In genomic region chr2:160066491-160067303, GRCm38 (mm10) we compare ENCODE assay signal across 9 mouse cellular contexts.
DNase-seq lines count a peak whose midpoint lies in the region; ATAC-seq and TF ChIP-seq lines count a peak whose summit lies in the region.
"Had no signal": no experiment of that assay in that cellular context is flagged by ENCODE, and none has a peak within 500 bp of the region (broad histone marks: within the 10 kb centered on the region; RNA-seq: fewer than 3 reads in every experiment).

No protein-coding gene starts in this region.

- DNase-seq in layer of hippocampus, adult 11-12 months (ENCODE audit: low spot score) = peak; percentile 36
- DNase-seq in layer of hippocampus, adult 9-11 months = no peak
- peak; percentile 63 to 74 for DNase-seq in heart, adult 2 months
- DNase-seq in lung, postnatal 10 days = peak; percentile 82
- DNase-seq in spleen, postnatal 36 days (ENCODE audit: low spot score in 2 of 2) = no peak

- no peak overlapping the region for H3K4me2 ChIP-seq in kidney, embryonic 14.5 days (replicated peaks; ENCODE audit: low read depth, low read length)

- H3K27ac ChIP-seq in bone marrow macrophage, adult 2 months (ENCODE audit: insufficient read depth, low read depth, low read length) = peak overlapping the region; percentile 47
- H3K27ac ChIP-seq in heart, adult 2 months = peak overlapping the region; percentile 78
- no peak overlapping the region for H3K27ac ChIP-seq in kidney, embryonic 14.5 days (ENCODE audit: low read depth, low read length)

- no peak for TF ChIP-seq POLR2A in bone marrow macrophage, adult 2 months (IDR thresholded peaks at IDR 0.05; ENCODE audit: borderline replicate concordance, low read depth, low read length)
- no peak for TF ChIP-seq POLR2A in heart, adult 2 months (IDR thresholded peaks at IDR 0.05; ENCODE audit: insufficient read depth, low read depth, low read length)

- peak; percentile 55; the same call in 1 of the 2 replicates for ATAC-seq in kidney, embryonic 14.5 days (ENCODE audit: low FRiP score, low TSS enrichment)
- ATAC-seq in CD4-positive, CD25-positive, alpha-beta regulatory T cell, adult 4 months = no peak

- no peak overlapping the region for H3K9ac ChIP-seq in heart, adult 2 months (ENCODE audit: low read depth, low read length)
- no peak overlapping the region for H3K9ac ChIP-seq in kidney, embryonic 14.5 days (ENCODE audit: low read depth, low read length)

- 9% methylated on average over 6 of the region's 6 CpGs for WGBS in heart, adult 2 months
- 22% methylated on average over 6 of the region's 6 CpGs for WGBS in kidney, embryonic 14.5 days

- no peak for TF ChIP-seq EP300 in heart, adult 2 months (IDR thresholded peaks at IDR 0.05; ENCODE audit: insufficient read depth, low read depth, low read length)

- no peak overlapping the region for H3K4me3 ChIP-seq in bone marrow macrophage, adult 2 months (ENCODE audit: insufficient read depth, low read length)
- no peak overlapping the region for H3K4me3 ChIP-seq in heart, adult 2 months
- H3K4me3 ChIP-seq in kidney, embryonic 14.5 days (ENCODE audit: low read length) = no peak overlapping the region
- H3K4me3 ChIP-seq: megakaryocyte, embryonic 14.5 days had no signal

- intact Hi-C loops in heart, adult 2 months (cut with DNase I) = no loop called here

- H3K27me3 ChIP-seq in heart, adult 2 months (ENCODE audit: control insufficient read depth, insufficient read depth, low read length) = no peaks in the 10 kb centered on the region
- H3K27me3 ChIP-seq in kidney, embryonic 14.5 days (ENCODE audit: control insufficient read depth, insufficient read depth, low read length) = no peaks in the 10 kb centered on the region
- H3K27me3 ChIP-seq: megakaryocyte, embryonic 14.5 days had no signal

- no peaks in the 10 kb centered on the region for H3K9me3 ChIP-seq in kidney, embryonic 14.5 days (ENCODE audit: control insufficient read depth, low read length)

- H3K79me2 ChIP-seq in heart, adult 2 months (replicated peaks; ENCODE audit: control insufficient read depth, insufficient read depth, low read length) = no peaks in the 10 kb centered on the region

- peaks cover 3% of the 10 kb centered on the region for H3K36me3 ChIP-seq in heart, adult 2 months (ENCODE audit: control insufficient read depth, insufficient read depth, low read length)
- H3K36me3 ChIP-seq in kidney, embryonic 14.5 days (ENCODE audit: control insufficient read depth, insufficient read depth, low read length) = no peaks in the 10 kb centered on the region

- no peak for TF ChIP-seq CTCF in bone marrow macrophage, adult 2 months (IDR thresholded peaks at IDR 0.05; ENCODE audit: low read depth, low read length)
- no peak for TF ChIP-seq CTCF in heart, adult 2 months (IDR thresholded peaks at IDR 0.05)

- H3K4me1 ChIP-seq in bone marrow macrophage, adult 2 months (ENCODE audit: control insufficient read depth, insufficient read depth, low read length) = peaks cover 39% of the 10 kb centered on the region
- H3K4me1 ChIP-seq in heart, adult 2 months (ENCODE audit: control insufficient read depth, insufficient read depth, low read length) = peaks cover 4% of the 10 kb centered on the region
- H3K4me1 ChIP-seq in kidney, embryonic 14.5 days (ENCODE audit: control insufficient read depth, insufficient read depth, low read length) = peaks cover 6% of the 10 kb centered on the region; the same call in 1 of the 2 replicates
- H3K4me1 ChIP-seq: megakaryocyte, embryonic 14.5 days had no signal

Comparison
In these comparisons a context has a peak if more than half of its experiments do, and no peak if none do; other contexts are left out.
1. DNase-seq: peak in layer of hippocampus, adult 11-12 months (single experiment), heart, adult 2 months (2 of 2) and lung, postnatal 10 days (single experiment); none in layer of hippocampus, adult 9-11 months (single experiment) and spleen, postnatal 36 days (0 of 2).